Mouse (Mus musculus): ENCODE results near the gene Usp24.

DNA sequence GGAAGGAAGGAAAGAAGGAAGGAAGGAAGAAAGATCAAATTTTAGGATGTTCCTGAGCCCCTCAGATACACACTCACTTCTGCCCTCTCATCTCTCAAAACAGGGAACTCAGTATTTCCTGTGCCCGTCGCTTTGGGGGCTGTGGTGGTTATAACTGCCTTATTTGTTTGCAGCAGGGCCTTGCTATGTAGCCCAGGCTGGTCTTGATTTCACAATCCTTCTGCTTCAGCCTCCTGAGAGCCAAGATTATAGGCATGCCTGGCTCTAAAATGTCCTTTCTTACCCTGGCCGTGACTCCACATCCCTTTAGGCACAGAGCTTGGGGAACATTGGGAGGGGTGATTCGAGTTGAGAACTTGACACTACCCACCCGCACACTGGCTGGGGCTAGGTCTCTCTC, 146.5 kb downstream of the Usp24 start:
- TF ChIP-seq CTCF (IDR thresholded peaks at IDR 0.05; ENCODE audit: borderline replicate concordance, extremely low read depth, insufficient read depth, insufficient read length) (no peak), POLR2A (IDR thresholded peaks at IDR 0.05; ENCODE audit: borderline replicate concordance, extremely low read depth, insufficient read depth, insufficient read length, poor library complexity, severe bottlenecking) (no peak)
